Mouse (Mus musculus): ENCODE measurements at regions not wholly inside any gene's neighbourhood (a gene's known extent, or its start where the extent isn't known, plus 50 kb on each side); places are given as distances from the start of the nearest gene placed in this dataset.

- H3K27me3 ChIP-seq (ENCODE audit: control insufficient read depth, insufficient read depth, insufficient read length): no peaks in the 10 kb centered on the region
- H3ac ChIP-seq (ENCODE audit: control insufficient read depth, insufficient read length): no peak overlapping the region
- H3K4me3 ChIP-seq: no peak overlapping the region
- no peaks in the 10 kb centered on the region for H3K36me3 ChIP-seq (ENCODE audit: control insufficient read depth, insufficient read depth)
- no peaks in the 10 kb centered on the region for H3K79me2 ChIP-seq (ENCODE audit: control insufficient read depth, insufficient read depth)
- no peak overlapping the region for H3K4me2 ChIP-seq (ENCODE audit: low read depth)
- 0 out of 2 replicates have a peak, but pooled peaks have one; percentile 50 for TF ChIP-seq CEBPB (IDR thresholded peaks at IDR 0.05; ENCODE audit: insufficient read depth, poor library complexity, severe bottlenecking)
- peak in 1 of 3 experiments; percentile 42 for TF ChIP-seq MYOD1 (IDR thresholded peaks at IDR 0.05; ENCODE audit: control insufficient read depth in 1 of 3, insufficient read length in 2 of 3, low read depth in 2 of 3)
- no peak for TF ChIP-seq SRF (IDR thresholded peaks at IDR 0.05; ENCODE audit: control insufficient read depth, insufficient read length, low read depth)
Observed at GRCm38 (mm10) chr1:35759600-35759999, 308.6 kb upstream of the Hs6st1 start.

GRCm38 (mm10) chr1:35763051-35763450 lies 305.1 kb upstream of the Hs6st1 start:
- H3ac ChIP-seq (ENCODE audit: control insufficient read depth, insufficient read length): no peak overlapping the region
- H3K4me2 ChIP-seq (ENCODE audit: low read depth): no peak overlapping the region
- H3K36me3 ChIP-seq (ENCODE audit: control insufficient read depth, insufficient read depth): no peaks in the 10 kb centered on the region
- no peaks in the 10 kb centered on the region for H3K79me2 ChIP-seq (ENCODE audit: control insufficient read depth, insufficient read depth)
- H3K27me3 ChIP-seq (ENCODE audit: control insufficient read depth, insufficient read depth, insufficient read length): no peaks in the 10 kb centered on the region
- no peak overlapping the region for H3K4me3 ChIP-seq
- TF ChIP-seq E2F4 (IDR thresholded peaks at IDR 0.05; ENCODE audit: insufficient read depth): no peak
- TF ChIP-seq MYOD1 (IDR thresholded peaks at IDR 0.05; ENCODE audit: control insufficient read depth in 1 of 3, insufficient read length in 2 of 3, low read depth in 2 of 3): no peak
- TF ChIP-seq REST (IDR thresholded peaks at IDR 0.05; ENCODE audit: insufficient read depth, insufficient read length): no peak
- TF ChIP-seq POLR2AphosphoS2 (IDR thresholded peaks at IDR 0.05; ENCODE audit: insufficient read length, low read depth): no peak
- TF ChIP-seq USF1 (IDR thresholded peaks at IDR 0.05; ENCODE audit: low read depth): no peak
- no peak for TF ChIP-seq SRF (IDR thresholded peaks at IDR 0.05; ENCODE audit: control insufficient read depth, insufficient read length, low read depth)
- TF ChIP-seq MYOG (IDR thresholded peaks at IDR 0.05; ENCODE audit: control insufficient read depth in 1 of 3, insufficient read depth in 1 of 3, insufficient read length in 2 of 3, low read depth in 2 of 3): no peak
- TF ChIP-seq TCF12 (IDR thresholded peaks at IDR 0.05; ENCODE audit: insufficient read depth, poor library complexity, severe bottlenecking): no peak
- no peak for TF ChIP-seq CEBPB (IDR thresholded peaks at IDR 0.05; ENCODE audit: insufficient read depth, poor library complexity, severe bottlenecking)
- no peak for TF ChIP-seq POLR2A (IDR thresholded peaks at IDR 0.05; ENCODE audit: insufficient read length, low read depth)
- TF ChIP-seq TCF3 (IDR thresholded peaks at IDR 0.05; ENCODE audit: insufficient read length, low read depth): no peak
- no peak for TF ChIP-seq MAX (IDR thresholded peaks at IDR 0.05; ENCODE audit: low read depth)

GRCm38 (mm10) chr1:35763456-35763855 lies 304.7 kb upstream of the Hs6st1 start:
- TF ChIP-seq REST (IDR thresholded peaks at IDR 0.05; ENCODE audit: insufficient read depth, insufficient read length) (no peak), SRF (IDR thresholded peaks at IDR 0.05; ENCODE audit: control insufficient read depth, insufficient read length, low read depth) (no peak), USF1 (IDR thresholded peaks at IDR 0.05; ENCODE audit: low read depth) (no peak), MYOG (IDR thresholded peaks at IDR 0.05; ENCODE audit: control insufficient read depth in 1 of 3, insufficient read depth in 1 of 3, insufficient read length in 2 of 3, low read depth in 2 of 3) (no peak), MAX (IDR thresholded peaks at IDR 0.05; ENCODE audit: low read depth) (no peak), POLR2A (IDR thresholded peaks at IDR 0.05; ENCODE audit: insufficient read length, low read depth) (no peak), TCF3 (IDR thresholded peaks at IDR 0.05; ENCODE audit: insufficient read length, low read depth) (no peak), TCF12 (IDR thresholded peaks at IDR 0.05; ENCODE audit: insufficient read depth, poor library complexity, severe bottlenecking) (no peak), POLR2AphosphoS2 (IDR thresholded peaks at IDR 0.05; ENCODE audit: insufficient read length, low read depth) (no peak), E2F4 (IDR thresholded peaks at IDR 0.05; ENCODE audit: insufficient read depth) (no peak), CEBPB (IDR thresholded peaks at IDR 0.05; ENCODE audit: insufficient read depth, poor library complexity, severe bottlenecking) (no peak), MYOD1 (IDR thresholded peaks at IDR 0.05; ENCODE audit: control insufficient read depth in 1 of 3, insufficient read length in 2 of 3, low read depth in 2 of 3) (no peak)
- H3K4me3 ChIP-seq: no peak overlapping the region
- H3K4me2 ChIP-seq (ENCODE audit: low read depth): no peak overlapping the region
- no peaks in the 10 kb centered on the region for H3K27me3 ChIP-seq (ENCODE audit: control insufficient read depth, insufficient read depth, insufficient read length)
- H3K79me2 ChIP-seq (ENCODE audit: control insufficient read depth, insufficient read depth): no peaks in the 10 kb centered on the region
- no peaks in the 10 kb centered on the region for H3K36me3 ChIP-seq (ENCODE audit: control insufficient read depth, insufficient read depth)
- H3ac ChIP-seq (ENCODE audit: control insufficient read depth, insufficient read length): no peak overlapping the region

GRCm38 (mm10) chr1:35764068-35764467 lies 304.1 kb upstream of the Hs6st1 start:
- Histone ChIP-seq H3K79me2 (ENCODE audit: control insufficient read depth, insufficient read depth) (no peaks in the 10 kb centered on the region), H3ac (ENCODE audit: control insufficient read depth, insufficient read length) (no peak overlapping the region), H3K36me3 (ENCODE audit: control insufficient read depth, insufficient read depth) (no peaks in the 10 kb centered on the region), H3K4me2 (ENCODE audit: low read depth) (no peak overlapping the region), H3K4me3 (no peak overlapping the region), H3K27me3 (ENCODE audit: control insufficient read depth, insufficient read depth, insufficient read length) (no peaks in the 10 kb centered on the region)
- TF ChIP-seq SRF (IDR thresholded peaks at IDR 0.05; ENCODE audit: control insufficient read depth, insufficient read length, low read depth) (no peak), REST (IDR thresholded peaks at IDR 0.05; ENCODE audit: insufficient read depth, insufficient read length) (no peak), MYOD1 (IDR thresholded peaks at IDR 0.05; ENCODE audit: control insufficient read depth in 1 of 3, insufficient read length in 2 of 3, low read depth in 2 of 3) (no peak), CEBPB (IDR thresholded peaks at IDR 0.05; ENCODE audit: insufficient read depth, poor library complexity, severe bottlenecking) (no peak), TCF12 (IDR thresholded peaks at IDR 0.05; ENCODE audit: insufficient read depth, poor library complexity, severe bottlenecking) (no peak), MYOG (IDR thresholded peaks at IDR 0.05; ENCODE audit: control insufficient read depth in 1 of 3, insufficient read depth in 1 of 3, insufficient read length in 2 of 3, low read depth in 2 of 3) (no peak)

DNA sequence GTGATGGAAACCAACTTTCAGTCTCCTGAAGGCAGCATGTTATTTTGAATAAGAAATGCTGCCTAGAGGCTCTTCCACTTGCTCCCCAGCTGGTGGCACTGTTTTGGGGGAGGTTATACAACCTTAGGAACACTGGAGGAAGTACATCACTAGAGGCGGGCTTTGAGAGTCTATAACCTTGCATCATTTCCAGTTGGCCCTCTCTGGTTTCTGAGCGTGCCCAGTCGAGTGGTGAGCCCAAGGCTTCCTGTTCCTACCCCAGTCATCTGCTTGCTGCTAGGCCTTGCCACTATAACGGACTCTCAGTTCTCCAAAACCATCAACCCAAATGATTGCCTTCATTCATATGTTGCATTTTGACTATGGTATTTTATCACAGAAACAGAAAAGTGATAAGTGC lies 302.5 kb upstream of the Hs6st1 start:
- Histone ChIP-seq H3K79me2 (ENCODE audit: control insufficient read depth, insufficient read depth) (no peaks in the 10 kb centered on the region), H3K36me3 (ENCODE audit: control insufficient read depth, insufficient read depth) (no peaks in the 10 kb centered on the region), H3K4me3 (no peak overlapping the region), H3K4me2 (ENCODE audit: low read depth) (no peak overlapping the region), H3ac (ENCODE audit: control insufficient read depth, insufficient read length) (no peak overlapping the region), H3K27me3 (ENCODE audit: control insufficient read depth, insufficient read depth, insufficient read length) (no peaks in the 10 kb centered on the region)
- TF ChIP-seq POLR2AphosphoS2 (IDR thresholded peaks at IDR 0.05; ENCODE audit: insufficient read length, low read depth) (no peak), CEBPB (IDR thresholded peaks at IDR 0.05; ENCODE audit: insufficient read depth, poor library complexity, severe bottlenecking) (0 out of 2 replicates have a peak, but pooled peaks have one; percentile 23), POLR2A (IDR thresholded peaks at IDR 0.05; ENCODE audit: insufficient read length, low read depth) (no peak), USF1 (IDR thresholded peaks at IDR 0.05; ENCODE audit: low read depth) (no peak)
